Mouse (Mus musculus) c-Kit-positive CD71-positive TER-119-positive erythroid progenitor cells, embryonic 14.5 days (primary cell): Measurements from ENCODE around the gene Fgd1.

Experiments used
- DNase-seq: peaks from one replicate; pipeline ENCODE4 v3.0.0-alpha.2; 2013; ENCODE audit warnings: low spot score

Gene Fgd1

DNA sequence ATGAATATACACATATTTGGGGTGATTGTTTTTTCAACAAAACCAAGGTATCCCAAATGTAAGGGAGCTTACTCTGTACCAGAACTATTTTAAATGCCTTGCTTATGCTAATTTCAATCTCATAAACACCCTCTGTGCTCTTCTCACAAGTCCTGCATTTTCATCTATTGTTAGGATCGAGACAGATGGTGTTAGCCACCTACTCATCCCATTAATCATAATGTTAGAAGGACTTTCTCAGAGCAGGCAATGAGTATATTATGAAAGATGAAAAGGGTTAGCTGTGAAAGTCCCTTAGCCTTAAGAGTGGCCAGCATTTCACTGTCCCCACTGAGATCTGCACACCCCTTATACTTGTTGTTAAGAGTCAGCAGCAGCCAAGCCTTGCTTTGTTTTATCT lies 41.5 kb downstream of the Fgd1 start:
- DNase-seq, result no peak

DNA sequence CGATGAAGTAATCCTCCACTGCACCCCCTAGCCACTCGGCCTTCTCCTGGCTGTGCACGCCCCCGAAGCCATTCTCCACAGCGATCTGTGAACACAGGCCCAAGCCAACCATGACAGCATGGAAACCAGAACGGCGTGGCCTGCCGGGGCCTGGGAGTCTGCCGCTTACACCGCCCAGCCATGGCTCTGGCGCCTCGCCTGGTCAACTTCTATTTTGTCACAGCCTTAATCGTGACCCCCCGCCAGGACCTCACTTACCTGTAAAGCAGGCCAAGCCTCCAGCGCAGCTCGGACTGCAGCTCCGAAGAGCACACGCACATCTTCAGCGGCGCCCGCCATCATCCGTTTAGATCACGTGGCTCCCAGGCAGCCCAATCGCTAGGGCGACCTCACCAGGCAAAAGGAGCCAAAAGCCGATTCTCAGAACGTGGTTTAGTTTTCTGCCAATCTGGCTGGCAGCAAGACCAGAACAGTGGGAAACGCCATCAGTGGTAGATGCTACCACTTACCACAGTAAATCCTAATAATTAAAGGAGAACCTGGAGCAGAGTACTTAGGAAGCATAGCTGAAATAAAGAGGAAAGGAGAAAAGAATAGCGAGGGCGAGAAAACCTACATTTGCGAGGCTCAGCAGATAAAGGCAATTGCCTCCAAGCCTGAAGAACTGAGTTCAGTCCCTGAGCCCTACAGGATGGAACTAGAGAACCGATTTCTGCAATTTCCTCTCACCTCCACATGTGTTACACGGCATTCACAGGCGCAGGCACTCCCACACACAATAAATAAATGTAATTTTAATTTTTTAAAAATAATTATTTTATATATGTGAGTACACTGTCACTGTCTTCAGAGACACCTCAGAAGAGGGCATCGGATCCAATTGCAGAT lies 50.5 kb downstream of the Fgd1 start, which contains the start of gene Tsr2:
TSS of gene Tsr2 (minus strand) at position 373 of the 888 bp plus-strand sequence.
- peak; percentile 64 for DNase-seq

DNA sequence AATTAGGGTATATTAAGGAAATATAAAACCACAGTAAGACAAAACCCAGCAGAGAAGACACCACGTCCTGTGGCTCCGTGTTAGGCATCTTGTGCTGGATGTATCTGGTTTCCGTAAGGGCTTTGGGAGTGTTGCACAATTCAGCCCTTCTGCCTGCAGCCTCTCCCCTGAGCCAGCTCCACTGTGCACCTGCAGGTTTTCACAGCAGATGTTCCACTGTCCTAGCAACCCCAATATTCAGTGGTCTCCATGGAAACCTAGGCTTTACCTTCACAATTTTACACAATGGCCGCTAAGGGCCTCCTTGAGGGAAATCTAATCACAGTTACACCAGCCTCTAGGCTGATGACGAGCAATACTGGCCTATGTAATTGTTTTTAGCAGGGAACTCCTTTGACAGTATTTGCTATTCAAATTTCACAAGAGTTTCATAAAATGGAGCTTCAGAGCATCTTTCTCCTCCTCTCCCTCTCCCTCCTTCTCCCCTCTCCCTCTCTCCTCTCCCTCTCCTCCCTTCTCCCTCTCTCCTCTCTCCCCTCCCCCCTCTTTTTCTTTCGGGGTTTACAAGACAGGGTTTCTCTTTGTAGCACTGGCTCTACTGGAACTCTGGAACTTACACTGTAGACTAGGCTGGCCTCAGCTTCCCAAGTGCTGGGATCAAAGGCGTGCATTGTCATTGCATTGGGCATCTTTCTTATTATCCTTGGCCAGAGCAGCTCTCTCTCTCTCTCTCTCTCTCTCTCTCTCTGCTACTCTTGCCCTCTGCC lies 61.5 kb downstream of the Fgd1 start:
- DNase-seq, result no peak

DNA sequence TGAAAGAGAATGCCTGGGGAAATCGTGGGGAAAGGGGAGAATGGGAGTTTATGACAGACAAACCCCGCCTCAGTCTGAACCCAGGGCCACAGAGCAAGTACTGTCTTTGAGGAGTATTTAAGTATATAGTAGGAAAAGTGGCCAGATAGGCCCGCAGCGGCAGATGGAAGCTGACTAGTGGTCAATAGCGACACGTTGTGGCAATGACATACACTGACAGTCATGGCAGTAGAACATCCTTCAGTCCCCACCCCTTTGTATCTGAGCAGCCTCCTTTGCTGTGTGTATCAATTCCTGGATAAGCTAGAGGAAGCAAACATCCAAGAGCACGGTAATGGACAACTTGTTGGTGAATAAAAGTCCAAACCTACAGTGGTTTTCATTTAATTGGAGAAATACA lies 70.8 kb downstream of the Fgd1 start:
- DNase-seq, result no peak

DNA sequence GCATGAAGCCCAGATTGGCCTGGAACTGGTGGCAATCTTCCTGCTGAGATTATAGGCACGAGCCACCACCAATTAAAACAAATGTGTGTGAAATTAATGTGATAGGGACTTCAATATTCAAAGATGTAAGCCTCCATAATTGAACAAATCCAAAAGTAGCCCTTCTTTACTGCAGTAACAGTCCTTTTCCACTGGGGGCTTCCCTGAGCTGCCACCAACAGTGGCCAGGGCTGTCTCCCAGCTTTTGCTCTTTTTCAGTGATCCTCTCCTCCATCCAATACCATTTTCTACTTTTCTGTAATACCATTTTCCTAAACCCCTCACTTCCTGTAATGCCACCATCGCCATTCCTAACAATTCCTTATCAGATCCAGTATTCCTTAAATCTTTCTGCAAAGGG lies 71.5 kb downstream of the Fgd1 start:
- no peak for DNase-seq

DNA sequence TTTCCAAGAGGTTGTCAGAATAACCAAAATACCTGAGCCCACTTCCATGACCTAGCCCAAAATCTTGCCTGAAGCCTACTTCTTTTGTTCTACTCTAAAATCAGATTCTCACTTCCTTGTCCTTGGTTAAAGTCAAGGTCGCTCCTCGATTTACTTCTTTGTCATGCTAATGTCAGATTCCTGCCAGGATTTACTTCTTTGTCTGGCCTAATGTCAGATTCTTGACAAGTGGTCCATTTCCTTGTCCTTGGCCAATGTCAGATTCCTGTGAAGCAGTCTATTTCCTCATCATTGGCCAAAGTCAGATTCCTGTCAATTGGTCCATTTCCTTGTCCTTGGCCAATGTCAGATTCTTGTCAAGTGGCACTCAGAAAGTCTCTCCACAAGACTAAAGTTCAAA lies 78.0 kb downstream of the Fgd1 start:
- no peak for DNase-seq

DNA sequence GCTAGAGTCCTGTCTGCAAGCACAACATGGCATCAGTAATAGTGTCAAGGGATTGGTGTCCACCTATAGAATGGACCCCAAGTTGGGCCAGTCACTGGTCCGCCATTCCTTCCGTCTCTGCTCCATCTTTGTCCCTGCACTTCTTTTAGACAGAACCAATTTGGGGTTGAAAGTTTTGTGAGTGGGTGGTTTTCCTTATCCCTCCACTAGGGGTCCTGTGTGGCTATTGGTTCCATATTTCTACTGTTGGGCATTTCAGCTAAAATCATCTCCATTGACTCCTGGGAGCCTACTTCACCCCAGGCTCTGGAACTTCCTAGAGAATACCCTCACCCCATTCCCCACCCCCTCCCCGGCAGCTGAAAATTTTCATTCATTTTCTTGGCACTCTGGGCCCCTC lies 84.5 kb downstream of the Fgd1 start:
- no peak for DNase-seq

DNA sequence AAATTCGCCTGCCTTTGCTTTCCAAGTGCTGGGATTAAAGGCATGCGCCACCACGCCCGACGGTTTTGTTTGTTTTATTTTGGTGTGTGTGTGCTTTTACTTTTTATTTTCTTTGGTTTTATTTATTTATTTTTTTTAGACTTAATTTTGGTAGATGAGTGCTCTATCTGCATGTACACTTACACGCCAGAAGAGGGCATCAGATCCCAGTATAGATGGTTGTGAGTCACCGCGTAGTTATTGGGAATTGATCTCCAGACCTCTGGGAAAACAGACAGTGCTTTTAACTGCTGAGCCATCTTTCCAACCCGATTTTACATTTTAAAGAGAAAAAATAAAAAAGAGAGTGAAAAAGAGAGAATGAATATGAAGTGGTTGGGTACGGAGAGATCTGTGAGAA lies 86.8 kb downstream of the Fgd1 start:
- no peak for DNase-seq
